Mouse (Mus musculus): ENCODE data around the gene Os9.

DNA sequence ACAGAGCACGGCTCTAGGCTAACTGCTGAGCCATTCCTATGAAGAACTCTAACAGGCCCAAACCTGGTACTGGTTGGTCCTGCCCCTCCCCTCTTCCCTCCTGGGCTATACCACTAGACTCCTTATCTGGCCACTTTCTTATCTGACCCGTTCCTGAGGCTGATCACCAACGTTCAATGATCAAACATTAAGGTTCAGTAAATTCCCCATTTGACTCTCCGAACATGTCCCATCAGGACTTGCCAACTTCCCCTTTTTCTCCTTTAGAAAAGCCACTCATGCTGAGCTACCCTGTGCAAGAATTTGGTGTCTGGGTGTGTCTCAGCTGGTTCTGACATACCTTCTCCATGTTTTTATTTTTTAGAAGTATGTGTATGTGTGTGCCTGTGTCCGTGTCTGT is 5.6 kb upstream of the Os9 start:
- TF ChIP-seq POLR2A (IDR thresholded peaks at IDR 0.05; ENCODE audit: control insufficient read depth in 1 of 2, insufficient read depth in 1 of 2, low read depth in 1 of 2, low read length in 2 of 2, poor library complexity in 1 of 2) (peak in 1 of 2 experiments; percentile 62; a peak in 2 of 4 replicates), CTCF (IDR thresholded peaks at IDR 0.05 in 2 of 3, conservative IDR thresholded peaks at IDR 0.05 in 1 of 3; ENCODE audit: control insufficient read depth in 1 of 3, insufficient read depth in 1 of 3, low read depth in 2 of 3, low read length in 3 of 3, poor library complexity in 1 of 3, severe bottlenecking in 1 of 3) (no peak), POLR2AphosphoS2 (IDR thresholded peaks at IDR 0.05; ENCODE audit: low read length) (no peak), ZMIZ1 (IDR thresholded peaks at IDR 0.05; ENCODE audit: low read depth, low read length) (peak; percentile 66; the same call in 1 of the 2 replicates), ELF1 (IDR thresholded peaks at IDR 0.05; ENCODE audit: low read depth, low read length) (no peak), SIN3A (IDR thresholded peaks at IDR 0.05; ENCODE audit: low read length) (peak; percentile 87), MXI1 (IDR thresholded peaks at IDR 0.05; ENCODE audit: low read depth, low read length) (peak; percentile 82), TAL1 (IDR thresholded peaks at IDR 0.05; ENCODE audit: low read length) (peak; percentile 6; the same call in 1 of the 2 replicates), NELFE (IDR thresholded peaks at IDR 0.05; ENCODE audit: low read depth, low read length) (peak; percentile 31; the same call in 1 of the 2 replicates), GABPA (IDR thresholded peaks at IDR 0.05; ENCODE audit: low read depth, low read length) (no peak), MAFK (IDR thresholded peaks at IDR 0.05; ENCODE audit: borderline replicate concordance, low read depth, low read length) (no peak), SMC3 (IDR thresholded peaks at IDR 0.05; ENCODE audit: low read depth, low read length) (no peak), ZC3H11A (IDR thresholded peaks at IDR 0.05; ENCODE audit: low read depth, low read length) (peak; percentile 2; the same call in 1 of the 2 replicates)

All from MEL (cell line).